Mouse (Mus musculus) retina, adult 2 months (tissue): Measurements from ENCODE around the gene Dydc1.

ENCODE experiments used
- DNase-seq: peaks from one replicate; pipeline ENCODE4 v3.0.0-alpha.2; 2012; ENCODE audit warnings: low read depth, low spot score

Gene Dydc1

GRCm38 (mm10) chr14:41098726-41099125, 26.0 kb downstream of the Dydc1 start:
- no peak for DNase-seq

GRCm38 (mm10) chr14:41100712-41101111, 28.0 kb downstream of the Dydc1 start:
- no peak for DNase-seq

GRCm38 (mm10) chr14:41101242-41101641, 28.5 kb downstream of the Dydc1 start:
- DNase-seq, result no peak

- no peak for DNase-seq
These were observed 29.6 kb downstream of the Dydc1 start for GRCm38 (mm10) chr14:41102269-41102668.

GRCm38 (mm10) chr14:41104853-41105444, 32.2 kb downstream of the Dydc1 start, which contains the start of gene Mat1a:
Gene Mat1a, plus strand, starts transcription at chr14:41105035.
- no peak for DNase-seq

GRCm38 (mm10) chr14:41111031-41111668, 38.4 kb downstream of the Dydc1 start:
- no peak for DNase-seq

- DNase-seq, result no peak
These were observed 40.2 kb downstream of the Dydc1 start for GRCm38 (mm10) chr14:41112944-41113343.

- no peak for DNase-seq
These were observed 43.6 kb downstream of the Dydc1 start for GRCm38 (mm10) chr14:41116271-41116670.

- DNase-seq, result no peak
These were observed 52.0 kb downstream of the Dydc1 start for GRCm38 (mm10) chr14:41124683-41125082.

- no peak for DNase-seq
These were observed 55.3 kb downstream of the Dydc1 start for GRCm38 (mm10) chr14:41127997-41128396.

- no peak for DNase-seq
These were observed 58.8 kb downstream of the Dydc1 start, which contains the start of gene Sftpa1 for GRCm38 (mm10) chr14:41131540-41131939. Gene Sftpa1, plus strand, starts transcription at chr14:41131782.

GRCm38 (mm10) chr14:41137006-41137405, 64.3 kb downstream of the Dydc1 start:
- no peak for DNase-seq

- DNase-seq, result no peak
These were observed 68.0 kb downstream of the Dydc1 start for GRCm38 (mm10) chr14:41140686-41141085.
